Comparison of ENCODE assay signal across 17 mouse cellular contexts in genomic region chr4:141622091-141622490, GRCm38 (mm10). TPM values are rescaled to one million over a fixed set of nuclear protein-coding genes. Genes with fewer than 3 reads are reported as not detected.
"Had no signal": no experiment of that assay in that cellular context is flagged by ENCODE, and none has a peak within 500 bp of the region (broad histone marks: within the 10 kb centered on the region; RNA-seq: fewer than 3 reads in every experiment).

No protein-coding gene starts in this region.

- H3K27ac ChIP-seq: limb, embryonic 15.5 days; liver, embryonic 12.5 days; midbrain, embryonic 15.5 days; neural tube, embryonic 12.5 days; stomach, embryonic 15.5 days had no signal

- H3K27me3 ChIP-seq: limb, embryonic 15.5 days; stomach, embryonic 15.5 days had no signal

- H3K4me2 ChIP-seq: limb, embryonic 15.5 days; liver, embryonic 12.5 days; lung, embryonic 14.5 days; midbrain, embryonic 11.5 days; midbrain, embryonic 15.5 days; neural tube, embryonic 12.5 days; stomach, embryonic 15.5 days had no signal

- ATAC-seq: liver, embryonic 12.5 days; midbrain, embryonic 15.5 days had no signal

- H3K4me3 ChIP-seq: limb, embryonic 15.5 days; liver, embryonic 12.5 days; megakaryocyte, embryonic 14.5 days; midbrain, embryonic 15.5 days; neural tube, embryonic 12.5 days; stomach, embryonic 15.5 days had no signal

- H3K9me3 ChIP-seq: limb, embryonic 15.5 days; liver, embryonic 12.5 days; megakaryocyte, embryonic 14.5 days; midbrain, embryonic 15.5 days; neural tube, embryonic 12.5 days; stomach, embryonic 15.5 days had no signal

- H3K9ac ChIP-seq: limb, embryonic 15.5 days; liver, embryonic 12.5 days; lung, embryonic 14.5 days; midbrain, embryonic 15.5 days; neural tube, embryonic 12.5 days; stomach, embryonic 15.5 days had no signal

- DNase-seq: kidney, postnatal 36 days; layer of hippocampus, adult 9-11 months; layer of hippocampus, postnatal 36 days; lung, embryonic 14.5 days; lung, postnatal 10 days; lung, postnatal 4 days; thymus, postnatal 4 days had no signal

RNA-seq across cellular contexts. Expression of gene Slc25a34, which starts 1.5 kb away (rescaled TPM):
- total RNA-seq: monocyte, adult 5-6 weeks had no signal
- polyA plus RNA-seq: limb, embryonic 11.5 days; liver, embryonic 12.5 days; lung, embryonic 14.5 days; midbrain, embryonic 11.5 days; neural tube, embryonic 12.5 days had no signal

RNA-seq across cellular contexts. Expression of gene Tmem82, which starts 3.7 kb away (rescaled TPM):
- total RNA-seq: monocyte, adult 5-6 weeks; neutrophil, adult 5-6 weeks had no signal

RNA-seq across cellular contexts. Expression of gene Fblim1, which starts 16.2 kb away (rescaled TPM):
- total RNA-seq: monocyte, adult 5-6 weeks had no signal
